Mouse (Mus musculus) heart, adult 2 months (tissue): ENCODE data around the gene Lrrc18.

Experiments
- CTCF ChIP-seq: fragments of 200-600 bp; IDR thresholded peaks from 2 replicates; pipeline ENCODE4 v1.8.1; 2022; ENCODE audit warnings: antibody characterized with exemption, mild to moderate bottlenecking, moderate library complexity
- POLR2A ChIP-seq: fragments of 200-500 bp; IDR thresholded peaks from 2 replicates; pipeline ENCODE4 v1.6.1; 2011; ENCODE audit warnings: mild to moderate bottlenecking, low read depth, low read length, control low read depth; ENCODE audit not compliant: insufficient read depth

DNA sequence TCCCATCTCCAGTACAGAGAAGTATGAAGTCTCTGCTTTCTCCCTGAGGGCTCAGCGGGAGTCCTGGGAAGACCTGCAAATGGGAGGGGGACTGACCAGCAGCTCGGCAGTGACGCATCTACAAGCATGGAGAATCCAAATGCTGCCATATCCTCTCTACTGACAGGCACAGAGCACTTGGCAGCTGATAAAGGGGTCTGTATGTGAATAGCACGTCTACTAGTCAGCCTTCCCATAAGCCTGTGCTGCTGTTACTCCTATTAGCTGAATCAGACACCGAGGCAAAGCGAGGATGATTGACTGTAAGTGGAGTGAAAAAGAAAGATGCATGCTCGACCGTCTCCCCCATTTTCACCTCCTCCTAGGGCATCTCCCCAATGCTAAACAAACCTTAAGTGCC is 62.3 kb downstream of the Lrrc18 start:
- TF ChIP-seq POLR2A, result no peak
- no peak for TF ChIP-seq CTCF
